Mouse (Mus musculus) lung, postnatal 14 days (tissue): ENCODE measurements around the gene Dnm1.

Experiments
- DNase-seq: peaks from one replicate; pipeline ENCODE4 v3.0.0; 2021

The Dnm1 gene

GRCm38 (mm10) chr2:32335888-32336287 lies 17.2 kb downstream of the Dnm1 start:
- no peak for DNase-seq

- DNase-seq, result no peak
Measured at GRCm38 (mm10) chr2:32332159-32332558, 21.0 kb downstream of the Dnm1 start.

DNA sequence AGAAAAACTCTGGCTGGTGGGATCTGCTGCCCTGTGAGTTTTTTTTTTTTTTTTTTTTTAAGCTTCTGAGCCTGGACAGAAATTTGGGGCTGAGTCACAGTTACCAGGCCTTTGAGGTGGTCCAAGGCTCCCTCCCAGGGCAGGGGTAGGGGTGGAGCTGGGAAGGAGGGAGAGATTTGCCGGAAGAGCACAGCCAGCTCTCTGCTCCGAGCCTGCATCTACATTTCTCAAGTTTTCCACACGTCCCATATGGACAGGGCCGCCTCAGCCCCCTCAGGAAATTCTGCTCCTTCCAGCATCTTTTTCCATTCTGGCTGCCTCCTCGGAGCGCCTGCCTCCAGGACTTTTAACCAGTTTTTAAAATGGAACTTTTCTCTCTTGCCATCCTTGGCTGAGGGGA lies 23.6 kb downstream of the Dnm1 start:
- DNase-seq, result no peak

GRCm38 (mm10) chr2:32328911-32329460 lies 24.2 kb downstream of the Dnm1 start:
- no peak for DNase-seq

GRCm38 (mm10) chr2:32327200-32327599 lies 25.9 kb downstream of the Dnm1 start:
- DNase-seq, result no peak

GRCm38 (mm10) chr2:32325342-32325741 lies 27.8 kb downstream of the Dnm1 start:
- no peak for DNase-seq

DNA sequence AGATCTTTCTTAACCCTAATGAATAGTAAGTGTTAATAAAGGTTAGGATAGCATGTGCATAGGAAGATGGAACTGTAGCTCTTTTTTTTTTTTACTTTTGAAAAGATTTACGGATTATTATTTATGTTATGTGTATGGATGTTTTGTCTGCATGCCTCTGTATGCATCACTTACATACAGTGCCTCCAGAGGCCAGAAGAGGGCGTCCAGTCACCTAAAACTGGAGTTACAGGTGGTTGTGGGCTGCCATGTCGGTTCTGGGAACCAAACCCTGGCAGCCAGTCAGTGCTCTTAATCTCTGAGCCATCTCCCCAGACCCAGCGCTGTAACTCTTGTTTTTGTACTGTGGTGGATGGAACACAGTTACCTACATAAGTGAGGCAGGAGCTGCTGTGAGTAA lies 28.8 kb downstream of the Dnm1 start:
- DNase-seq, result no peak

GRCm38 (mm10) chr2:32322754-32323741 lies 30.1 kb downstream of the Dnm1 start:
- no peak for DNase-seq

DNA sequence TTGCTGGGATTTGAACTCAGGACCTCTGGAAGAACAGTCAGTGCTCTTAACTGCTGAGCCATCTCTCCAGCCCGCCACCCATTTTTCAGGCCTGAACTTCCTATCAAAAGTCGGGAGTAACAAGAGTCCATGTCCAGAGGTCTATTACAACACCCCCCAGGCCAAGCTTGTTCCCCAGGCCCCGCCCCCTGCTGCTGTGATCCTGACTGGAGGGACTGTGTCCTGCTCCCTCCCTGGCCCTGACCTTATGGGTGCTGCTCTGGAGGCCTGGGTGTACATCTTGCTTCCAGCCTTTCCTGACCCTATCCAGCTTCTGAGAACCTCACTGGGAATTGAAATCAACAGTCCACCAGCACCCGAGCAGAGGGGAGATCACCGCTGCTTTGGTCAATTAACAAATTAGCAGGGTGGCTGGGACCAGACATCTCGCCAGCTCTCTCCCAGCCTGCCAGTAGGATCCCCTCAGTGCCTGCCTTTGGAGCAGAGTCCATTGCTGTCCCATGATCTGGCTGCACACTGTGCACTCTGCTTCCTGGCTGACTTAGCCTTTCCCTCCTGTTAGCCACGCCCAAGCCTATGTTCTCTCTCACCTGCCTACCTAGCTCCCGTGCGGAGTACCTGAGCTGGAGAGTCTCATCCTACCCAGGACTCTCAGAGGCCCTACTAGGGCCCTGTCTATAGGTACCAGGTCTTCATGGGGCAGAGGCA lies 31.4 kb downstream of the Dnm1 start:
- no peak for DNase-seq

GRCm38 (mm10) chr2:32320721-32321120 lies 32.4 kb downstream of the Dnm1 start:
- DNase-seq, result no peak

DNA sequence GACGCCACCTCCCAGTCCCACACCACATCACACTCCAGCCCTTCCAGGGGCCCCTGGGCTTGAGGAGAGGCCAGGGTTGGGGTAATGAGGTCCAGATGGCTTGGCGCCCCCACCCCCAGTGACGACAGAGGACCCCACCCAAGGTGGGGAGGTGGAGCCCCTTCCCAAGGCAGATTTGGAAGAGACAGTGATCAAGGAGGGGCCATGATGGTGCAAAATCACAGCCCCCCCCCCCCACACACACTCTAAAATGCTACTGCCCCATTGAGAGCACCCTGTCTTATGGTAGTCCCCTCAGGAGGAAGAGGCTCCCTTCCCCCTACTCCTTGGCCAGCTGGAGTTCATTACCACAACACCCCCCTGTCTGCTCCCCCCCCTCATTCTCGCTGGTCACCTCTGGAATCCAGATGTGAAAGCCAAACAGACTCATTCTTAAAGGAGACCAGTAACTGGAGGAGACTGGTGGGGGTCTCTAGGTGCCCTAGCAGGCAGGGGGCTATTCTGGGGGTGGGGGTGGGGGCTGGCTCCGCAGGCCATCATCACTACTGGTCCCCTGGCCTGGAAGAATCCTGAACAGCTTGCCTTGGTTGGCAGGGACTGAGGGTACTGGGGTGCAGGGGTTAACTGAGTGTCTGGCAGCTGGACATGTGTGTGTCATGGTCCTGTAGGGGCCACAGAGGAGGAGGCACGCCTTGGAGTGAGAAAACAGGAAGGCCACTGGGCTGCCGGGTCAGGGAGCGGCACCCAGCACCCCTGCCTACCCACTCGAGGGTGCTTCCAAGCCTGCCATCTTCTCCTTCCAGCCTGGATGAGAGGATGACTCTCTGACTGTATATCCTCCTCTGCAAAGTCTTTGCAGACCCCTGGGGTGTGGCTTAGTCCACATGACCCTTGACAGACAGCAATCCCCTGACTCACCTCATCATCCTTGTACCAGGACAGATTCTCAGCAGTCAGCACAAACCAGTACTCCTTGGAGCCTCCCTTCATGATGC lies 33.3 kb downstream of the Dnm1 start:
- DNase-seq, result peak; percentile 35

DNA sequence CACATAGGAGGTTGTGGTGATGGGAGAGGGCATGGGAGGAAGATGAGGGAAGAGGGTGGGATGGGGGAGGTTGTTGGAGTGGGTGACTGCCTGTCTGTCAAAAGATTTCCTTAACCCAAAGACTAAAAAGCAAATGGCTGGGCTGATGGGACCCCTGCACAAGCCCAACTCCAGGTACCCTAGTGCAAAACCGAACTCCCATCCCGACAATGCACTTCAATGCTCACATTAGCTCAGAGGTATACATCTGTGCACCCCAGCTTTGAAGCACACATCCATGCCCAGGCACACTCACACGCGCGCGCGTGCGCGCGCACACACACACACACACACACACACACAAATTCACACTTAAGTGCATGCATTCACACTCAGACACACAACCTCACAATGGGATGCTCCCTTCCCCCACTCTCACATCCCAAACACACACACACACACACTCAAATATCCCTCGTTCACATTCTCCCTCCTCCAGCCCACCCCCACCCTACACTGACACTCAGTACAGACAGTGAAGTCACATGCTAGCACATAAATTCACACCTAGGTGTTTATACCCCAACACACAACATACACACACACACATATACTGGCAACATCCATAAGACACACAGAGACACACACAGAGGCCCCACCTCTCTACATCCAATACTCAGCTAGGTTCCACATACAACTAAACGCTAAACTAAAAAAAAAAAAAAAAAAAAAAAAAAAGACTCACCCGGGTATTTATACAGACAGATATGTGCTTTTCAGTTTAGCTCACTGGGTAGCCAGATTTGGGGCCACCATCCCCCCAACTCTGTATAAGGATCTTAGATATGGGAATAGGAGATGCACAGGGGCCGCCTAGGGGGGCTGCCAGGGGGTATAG lies 34.2 kb downstream of the Dnm1 start:
- DNase-seq, result no peak

- peak; percentile 64 for DNase-seq
Measured at GRCm38 (mm10) chr2:32317791-32318417, 35.2 kb downstream of the Dnm1 start.

DNA sequence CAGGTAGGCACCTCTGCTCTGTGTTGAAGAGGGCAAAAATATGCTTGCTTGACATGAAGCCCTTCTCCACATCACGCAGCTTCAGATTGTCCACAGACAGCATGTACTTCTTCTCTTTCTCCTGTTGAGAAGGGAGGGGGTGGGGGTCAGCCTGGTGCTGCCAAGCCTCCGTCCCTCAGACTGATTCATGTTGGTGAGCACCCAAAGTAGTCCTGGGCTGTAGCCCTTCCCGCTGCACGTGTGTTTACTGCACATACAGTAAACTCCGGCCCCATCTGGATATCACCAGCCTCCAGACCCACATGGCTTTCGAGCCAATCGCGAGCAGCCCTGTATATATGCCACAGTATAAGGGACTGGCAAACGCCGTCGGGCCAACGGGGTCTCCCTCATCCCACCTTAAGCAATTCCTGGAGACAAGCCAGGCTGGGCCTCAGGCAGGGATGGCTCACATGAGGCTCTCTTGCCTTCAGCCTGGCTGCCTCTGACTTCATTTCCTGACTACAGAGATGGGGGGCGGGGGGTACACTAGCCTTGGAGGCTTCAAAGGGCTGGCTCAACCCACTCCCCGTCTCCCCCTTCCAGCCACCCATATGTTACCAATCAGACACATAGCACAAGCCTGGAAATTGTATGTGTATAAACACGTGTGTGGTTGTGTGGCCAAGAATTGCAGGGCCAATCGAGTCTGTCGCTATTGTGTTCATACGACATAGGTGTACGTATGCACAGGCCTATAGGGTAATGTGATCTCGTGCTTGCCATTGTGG lies 36.1 kb downstream of the Dnm1 start:
- DNase-seq, result no peak

- DNase-seq, result no peak
Measured at GRCm38 (mm10) chr2:32315751-32316150, 37.4 kb downstream of the Dnm1 start.

GRCm38 (mm10) chr2:32314831-32315230 lies 38.3 kb downstream of the Dnm1 start:
- DNase-seq, result no peak

DNA sequence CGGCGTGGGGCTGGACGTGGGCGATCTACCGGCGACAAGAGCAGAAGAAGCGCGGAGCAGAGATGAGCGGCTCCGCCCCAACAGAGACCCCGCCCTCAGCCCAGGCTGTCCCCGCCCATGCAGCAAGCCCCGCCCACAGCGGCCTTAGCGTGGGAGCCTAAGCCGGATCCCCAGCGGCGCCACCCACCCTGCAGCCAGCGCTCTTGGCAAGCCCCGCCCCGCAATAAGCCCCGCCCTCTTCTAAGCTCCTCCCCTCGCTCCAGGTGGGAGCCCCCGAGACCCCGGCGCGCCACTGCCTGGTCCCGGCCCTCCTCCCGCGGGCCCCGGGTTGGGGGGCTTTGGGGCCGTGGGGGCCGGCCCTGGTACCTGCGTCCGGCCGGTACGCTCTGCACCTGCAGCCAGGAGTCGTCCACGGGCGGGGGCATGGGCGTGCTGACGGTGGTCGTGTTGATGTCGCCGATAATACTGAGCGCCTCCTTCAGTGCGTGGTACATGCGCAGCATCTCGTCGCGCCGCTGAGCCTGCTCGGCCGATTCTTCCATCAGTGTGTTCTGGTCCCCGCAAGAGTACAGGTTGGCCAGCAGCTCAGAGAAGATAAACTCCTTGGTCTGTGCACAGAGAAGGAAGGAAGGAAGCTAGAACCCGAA lies 40.7 kb downstream of the Dnm1 start:
- peak; percentile 88 for DNase-seq

DNA sequence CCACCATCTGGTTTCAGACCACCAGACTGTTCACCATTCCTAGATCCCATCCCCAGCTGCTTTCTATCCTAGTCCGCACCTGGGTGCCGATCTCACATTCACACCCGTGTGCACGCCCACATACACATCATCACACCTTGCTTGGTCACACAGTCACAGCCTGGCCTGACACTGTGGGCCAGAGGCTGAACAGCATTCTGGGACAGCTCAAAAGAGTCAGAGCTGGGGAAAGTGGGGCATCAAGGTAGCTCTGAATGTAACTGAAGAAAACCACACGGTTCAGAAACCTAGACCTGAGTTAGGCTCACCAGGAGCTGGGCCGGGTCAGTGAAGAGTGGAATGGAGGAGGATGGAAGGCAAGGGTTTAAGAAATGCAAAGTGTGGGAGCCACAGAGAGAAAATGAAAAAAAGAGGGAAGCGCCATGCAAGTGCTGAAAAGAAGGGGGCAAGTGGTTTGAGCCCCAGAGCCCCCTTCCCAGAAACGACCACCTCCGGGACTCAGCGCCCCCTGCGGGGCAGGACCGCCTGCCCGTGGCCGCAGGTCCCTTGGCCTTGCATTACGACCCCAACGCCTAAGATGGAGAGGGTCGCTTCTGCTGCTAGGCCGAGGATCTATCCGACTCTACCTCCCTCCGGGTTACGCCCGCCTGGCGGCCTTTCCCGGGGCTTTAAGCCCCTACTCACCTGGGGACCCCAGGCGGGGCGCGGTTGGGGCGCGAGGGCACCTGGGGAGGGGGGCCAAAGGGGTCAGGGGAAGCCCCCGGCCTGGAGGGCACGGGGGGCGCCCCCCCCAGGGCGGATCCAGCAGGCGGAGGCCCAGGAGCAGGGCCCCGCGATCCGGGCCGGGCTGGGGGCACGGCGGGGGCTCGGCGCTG lies 41.5 kb downstream of the Dnm1 start:
- DNase-seq, result no peak
